Mouse (Mus musculus): ENCODE results near the gene D5Ertd579e. TPM values are rescaled to one million over a fixed set of nuclear protein-coding genes. Genes with fewer than 3 reads are reported as not detected.
A peak's percentile ranks its signal among the peaks of the same experiment; 100 is the strongest.

Gene D5Ertd579e
- polyA plus RNA-seq, 1 experiment from 2014 or later, result 27.4 TPM

- no peak overlapping the region for H3K4me3 ChIP-seq
- no peaks in the 10 kb centered on the region for H3K27me3 ChIP-seq
- no peak overlapping the region for H3K4me2 ChIP-seq
- H3K4me1 ChIP-seq, result no peaks in the 10 kb centered on the region
- no peak for ATAC-seq
- peaks cover 9% of the 10 kb centered on the region for H3K36me3 ChIP-seq (ENCODE audit: poor library complexity, severe bottlenecking)
- WGBS, result 74% methylated on average over 3 of the region's 3 CpGs
- no peaks in the 10 kb centered on the region for H3K9me3 ChIP-seq (replicated peaks)
- no peak overlapping the region for H3K27ac ChIP-seq
- H3K9ac ChIP-seq, result no peak overlapping the region
These were observed 101.5 kb downstream of the D5Ertd579e start for GRCm38 (mm10) chr5:36594344-36594743.

- WGBS, result 87% methylated on average over 5 of the region's 5 CpGs
- Histone ChIP-seq H3K4me3 (no peak within 1 kb of the TSS), H3K4me2 (no peak within 1 kb of the TSS)
These were observed 102.6 kb downstream of the D5Ertd579e start, which contains the start of gene Tbc1d14 for GRCm38 (mm10) chr5:36593176-36593575. TSS of gene Tbc1d14 (minus strand) at chr5:36593276.

GRCm38 (mm10) chr5:36590499-36590920 lies 105.3 kb downstream of the D5Ertd579e start:
- Histone ChIP-seq H3K36me3 (ENCODE audit: poor library complexity, severe bottlenecking) (no peaks in the 10 kb centered on the region), H3K4me1 (0 out of 2 replicates have a peak, but pooled peaks cover 2% of the 10 kb centered on the region), H3K4me3 (no peak overlapping the region), H3K9ac (no peak overlapping the region), H3K4me2 (no peak overlapping the region), H3K27ac (no peak overlapping the region), H3K27me3 (no peaks in the 10 kb centered on the region), H3K9me3 (replicated peaks) (no peaks in the 10 kb centered on the region)
- no peak for ATAC-seq
- 72% methylated on average over 5 of the region's 5 CpGs for WGBS

More at GRCm38 (mm10) chr5:36593176-36593575, 102.6 kb downstream of the D5Ertd579e start, which contains the start of gene Tbc1d14:
- no peaks in the 10 kb centered on the region for H3K27me3 ChIP-seq
- H3K9me3 ChIP-seq (replicated peaks), result no peaks in the 10 kb centered on the region
- no peak within 1 kb of the TSS for H3K27ac ChIP-seq
- ATAC-seq, result no peak
- H3K9ac ChIP-seq, result no peak within 1 kb of the TSS
- H3K36me3 ChIP-seq (ENCODE audit: poor library complexity, severe bottlenecking), result no peaks in the 10 kb centered on the region
- H3K4me1 ChIP-seq, result no peaks in the 10 kb centered on the region

- no peak overlapping the region for H3K4me3 ChIP-seq
- H3K27ac ChIP-seq, result no peak overlapping the region
- H3K9me3 ChIP-seq (replicated peaks), result no peaks in the 10 kb centered on the region
- no peak overlapping the region for H3K4me2 ChIP-seq
- 73% methylated on average over 6 of the region's 6 CpGs for WGBS
- no peak overlapping the region for H3K9ac ChIP-seq
- no peaks in the 10 kb centered on the region for H3K36me3 ChIP-seq (ENCODE audit: poor library complexity, severe bottlenecking)
- H3K4me1 ChIP-seq, result peaks cover 16% of the 10 kb centered on the region
- no peaks in the 10 kb centered on the region for H3K27me3 ChIP-seq
- no peak for ATAC-seq
These were observed 111.5 kb downstream of the D5Ertd579e start for GRCm38 (mm10) chr5:36584299-36584698.

DNA sequence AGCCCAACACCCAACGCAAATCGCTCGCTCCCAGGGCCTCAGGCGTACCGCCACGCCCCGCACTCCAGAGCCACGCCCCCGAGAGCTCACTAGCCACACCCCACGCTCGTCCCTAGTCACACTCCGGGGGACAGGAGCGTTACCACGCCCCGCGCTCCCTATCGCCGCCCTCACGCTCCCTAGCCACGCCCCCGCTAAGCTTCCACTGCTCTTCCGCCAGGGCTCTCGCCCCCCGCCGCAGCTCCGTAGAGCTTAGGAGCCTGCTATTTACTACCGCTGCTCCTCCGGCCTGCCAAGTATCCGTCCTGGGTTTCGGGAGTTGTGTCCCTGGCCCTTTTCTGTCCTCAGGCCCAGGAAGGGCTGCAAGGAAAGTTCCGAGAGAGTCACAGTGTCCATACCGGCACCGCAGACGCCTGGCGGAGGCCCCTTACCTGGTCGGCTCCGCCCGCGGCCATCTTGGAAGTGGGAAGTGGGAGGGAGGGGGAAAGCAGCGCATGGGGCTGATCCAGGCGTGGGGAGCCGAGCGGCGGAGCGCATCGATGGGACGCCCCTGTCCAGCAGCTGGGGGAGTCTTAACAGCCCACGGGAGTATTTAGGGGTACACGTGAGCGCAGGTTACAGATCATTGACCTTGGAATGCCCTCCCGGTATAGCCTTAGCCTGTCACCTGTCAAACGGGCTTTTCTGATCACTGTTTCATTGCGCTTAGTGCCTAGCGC lies 113.7 kb downstream of the D5Ertd579e start:
- Histone ChIP-seq H3K27me3 (no peaks in the 10 kb centered on the region), H3K4me1 (peaks cover 14% of the 10 kb centered on the region), H3K27ac (peak overlapping the region; percentile 91), H3K9ac (peak overlapping the region; percentile 76), H3K4me3 (peak overlapping the region; percentile 73), H3K9me3 (replicated peaks) (no peaks in the 10 kb centered on the region), H3K36me3 (ENCODE audit: poor library complexity, severe bottlenecking) (no peaks in the 10 kb centered on the region), H3K4me2 (peak overlapping the region; percentile 95)
- ATAC-seq, result peak; percentile 96
- 1% methylated on average over 44 of the region's 54 CpGs for WGBS

GRCm38 (mm10) chr5:36581259-36581923 lies 114.4 kb downstream of the D5Ertd579e start:
- Histone ChIP-seq H3K4me2 (peak overlapping the region; percentile 95), H3K27ac (peak overlapping the region; percentile 91), H3K4me1 (peaks cover 14% of the 10 kb centered on the region), H3K27me3 (no peaks in the 10 kb centered on the region), H3K4me3 (peak overlapping the region; percentile 73), H3K9me3 (replicated peaks) (no peaks in the 10 kb centered on the region), H3K9ac (peak overlapping the region; percentile 76), H3K36me3 (ENCODE audit: poor library complexity, severe bottlenecking) (no peaks in the 10 kb centered on the region)
- peak; percentile 14 for ATAC-seq
- WGBS, result 1% methylated on average over 40 of the region's 40 CpGs

DNA sequence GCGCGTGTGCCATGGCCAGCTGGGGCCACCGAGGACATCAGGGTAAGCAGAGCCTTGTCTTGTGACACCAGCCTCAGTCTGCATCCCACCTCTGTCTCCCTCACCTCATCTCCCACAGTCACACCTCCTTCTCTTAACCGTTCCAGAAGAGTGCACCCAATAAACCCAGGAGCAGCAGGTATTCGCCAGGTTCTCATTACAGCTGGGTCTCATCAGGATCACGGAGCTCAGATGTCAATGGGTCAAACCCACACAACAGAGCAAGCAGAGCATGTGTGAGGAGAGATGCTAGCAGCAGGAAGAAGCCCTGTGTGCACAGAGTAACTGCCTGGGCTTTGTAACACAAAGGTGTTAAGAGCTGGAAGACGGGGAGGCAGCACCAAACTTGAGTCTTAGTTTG lies 115.9 kb downstream of the D5Ertd579e start:
- no peak for ATAC-seq
- Histone ChIP-seq H3K4me3 (no peak overlapping the region), H3K4me1 (peaks cover 18% of the 10 kb centered on the region), H3K4me2 (no peak overlapping the region), H3K36me3 (ENCODE audit: poor library complexity, severe bottlenecking) (no peaks in the 10 kb centered on the region), H3K9me3 (replicated peaks) (no peaks in the 10 kb centered on the region), H3K27me3 (no peaks in the 10 kb centered on the region), H3K9ac (no peak overlapping the region), H3K27ac (no peak overlapping the region)
- 86% methylated on average over 7 of the region's 7 CpGs for WGBS

DNA sequence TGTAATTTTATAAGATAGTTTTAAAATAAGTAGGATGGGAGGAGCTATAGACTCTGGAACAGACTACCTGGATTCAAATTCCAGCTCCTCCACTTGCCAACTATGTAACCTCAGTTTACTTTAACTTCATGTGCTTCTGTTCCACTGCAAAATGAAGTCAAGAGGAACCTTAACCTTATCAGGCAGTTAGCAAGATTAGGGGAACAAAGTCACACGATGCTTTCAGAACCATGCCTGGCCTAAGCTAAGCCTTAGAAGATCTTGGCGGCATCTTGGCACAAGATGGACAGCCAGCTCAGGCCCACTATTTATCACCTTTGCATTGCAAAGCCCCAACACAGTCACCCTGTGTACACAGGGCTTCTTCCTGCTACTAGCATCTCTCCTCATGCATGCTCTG lies 116.8 kb downstream of the D5Ertd579e start:
- H3K9ac ChIP-seq, result no peak overlapping the region
- H3K27me3 ChIP-seq, result no peaks in the 10 kb centered on the region
- no peaks in the 10 kb centered on the region for H3K36me3 ChIP-seq (ENCODE audit: poor library complexity, severe bottlenecking)
- no peaks in the 10 kb centered on the region for H3K9me3 ChIP-seq (replicated peaks)
- no peak overlapping the region for H3K4me2 ChIP-seq
- no peak overlapping the region for H3K27ac ChIP-seq
- ATAC-seq, result no peak
- 91% methylated on average over 2 of the region's 2 CpGs for WGBS
- peaks cover 26% of the 10 kb centered on the region for H3K4me1 ChIP-seq
- H3K4me3 ChIP-seq, result no peak overlapping the region

DNA sequence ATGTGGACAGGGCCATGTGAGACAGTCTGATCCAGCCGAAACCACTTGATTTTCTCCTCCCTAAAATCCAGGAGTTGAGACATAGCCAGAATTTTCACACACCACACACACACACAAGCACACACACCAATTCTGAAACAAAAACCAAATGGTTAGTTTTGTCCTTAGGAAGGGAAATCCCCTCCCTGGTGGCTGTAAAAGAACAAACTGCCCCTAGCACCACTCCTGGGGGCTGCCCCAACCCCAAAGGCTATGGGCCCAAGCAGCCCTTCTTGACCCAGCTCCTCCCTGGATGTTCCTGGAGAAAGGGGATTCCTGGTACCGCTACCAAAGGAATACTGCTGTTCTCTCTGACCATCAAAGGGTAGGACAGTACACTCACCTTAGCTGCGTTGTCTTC lies 119.4 kb downstream of the D5Ertd579e start:
- 94% methylated on average over 3 of the region's 3 CpGs for WGBS
- Histone ChIP-seq H3K4me2 (no peak overlapping the region), H3K36me3 (ENCODE audit: poor library complexity, severe bottlenecking) (peaks cover 5% of the 10 kb centered on the region; the same call in 1 of the 2 replicates), H3K27ac (no peak overlapping the region), H3K9ac (no peak overlapping the region), H3K27me3 (no peaks in the 10 kb centered on the region), H3K4me1 (peaks cover 20% of the 10 kb centered on the region), H3K4me3 (no peak overlapping the region), H3K9me3 (replicated peaks) (no peaks in the 10 kb centered on the region)
- ATAC-seq, result no peak

- H3K4me3 ChIP-seq, result no peak overlapping the region
- peaks cover 11% of the 10 kb centered on the region; the same call in 1 of the 2 replicates for H3K36me3 ChIP-seq (ENCODE audit: poor library complexity, severe bottlenecking)
- 75% methylated on average over 1 of the region's 1 CpGs for WGBS
- H3K27ac ChIP-seq, result no peak overlapping the region
- 0 out of 2 replicates have a peak, but pooled peaks cover 13% of the 10 kb centered on the region for H3K4me1 ChIP-seq
- ATAC-seq, result no peak
- no peak overlapping the region for H3K9ac ChIP-seq
- no peak overlapping the region for H3K4me2 ChIP-seq
- H3K27me3 ChIP-seq, result no peaks in the 10 kb centered on the region
- no peaks in the 10 kb centered on the region for H3K9me3 ChIP-seq (replicated peaks)
These were observed 120.1 kb downstream of the D5Ertd579e start for GRCm38 (mm10) chr5:36575745-36576144.

DNA sequence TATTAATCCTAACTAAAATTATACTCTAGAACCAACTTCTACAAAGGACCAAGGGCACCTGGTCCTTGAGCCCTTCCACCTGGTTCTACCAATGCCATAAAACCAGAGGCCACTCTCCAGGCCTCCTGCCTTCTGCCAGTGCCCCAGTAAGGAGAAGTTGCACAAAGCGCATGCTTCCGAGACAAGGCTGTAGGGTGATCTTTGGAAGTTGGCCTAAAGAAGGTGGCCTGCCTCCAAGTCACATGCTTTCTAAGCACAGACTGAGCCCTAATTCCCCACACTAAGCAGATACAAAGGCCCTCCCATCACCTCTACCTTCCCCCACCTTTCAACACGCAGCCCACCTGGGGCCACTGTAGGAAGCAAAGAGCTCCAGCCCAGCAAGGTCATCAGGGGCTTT lies 120.6 kb downstream of the D5Ertd579e start:
- no peak overlapping the region for H3K9ac ChIP-seq
- 81% methylated on average over 3 of the region's 3 CpGs for WGBS
- no peaks in the 10 kb centered on the region for H3K27me3 ChIP-seq
- 0 out of 2 replicates have a peak, but pooled peaks cover 13% of the 10 kb centered on the region for H3K4me1 ChIP-seq
- no peaks in the 10 kb centered on the region for H3K9me3 ChIP-seq (replicated peaks)
- no peak overlapping the region for H3K27ac ChIP-seq
- H3K4me2 ChIP-seq, result no peak overlapping the region
- H3K4me3 ChIP-seq, result no peak overlapping the region
- no peak for ATAC-seq
- H3K36me3 ChIP-seq (ENCODE audit: poor library complexity, severe bottlenecking), result peaks cover 16% of the 10 kb centered on the region; the same call in 1 of the 2 replicates

DNA sequence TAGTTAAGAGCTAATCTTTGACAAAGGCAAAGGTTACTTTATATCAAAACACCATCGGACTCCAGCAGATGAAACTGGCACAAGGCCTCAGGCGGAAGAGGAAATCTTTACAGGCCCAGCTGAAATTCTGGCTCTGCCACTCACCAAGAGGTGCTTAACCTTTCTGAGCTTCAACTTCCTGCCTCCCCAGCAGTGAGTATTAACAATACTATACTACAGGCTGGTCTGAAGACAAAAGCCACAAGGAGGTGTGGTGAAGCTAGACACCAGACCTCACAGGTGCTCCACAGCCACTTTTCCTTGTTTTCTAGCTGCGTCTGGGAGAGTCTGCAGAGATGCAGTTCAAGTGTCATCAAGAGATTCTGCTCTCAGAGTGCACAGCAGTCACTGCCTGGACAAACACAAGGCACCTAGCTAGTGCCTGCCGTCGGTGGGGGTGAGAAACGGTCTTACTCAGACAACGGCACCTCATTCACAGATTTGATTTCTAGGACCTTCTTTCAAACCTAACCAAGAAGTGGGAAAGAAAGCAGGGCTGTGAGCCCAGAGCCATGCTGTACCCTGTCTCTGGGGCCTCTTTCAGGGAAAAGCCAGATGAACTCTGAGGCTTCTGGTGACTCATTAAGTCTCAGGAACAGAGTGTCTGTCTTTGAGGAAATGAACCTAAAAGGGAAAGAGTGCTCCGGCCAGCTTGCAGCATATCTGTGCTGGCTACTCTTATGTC lies 121.5 kb downstream of the D5Ertd579e start:
- no peak overlapping the region for H3K27ac ChIP-seq
- no peak for ATAC-seq
- no peaks in the 10 kb centered on the region for H3K27me3 ChIP-seq
- 0 out of 2 replicates have a peak, but pooled peaks cover 13% of the 10 kb centered on the region for H3K4me1 ChIP-seq
- H3K4me2 ChIP-seq, result no peak overlapping the region
- no peak overlapping the region for H3K4me3 ChIP-seq
- 63% methylated on average over 8 of the region's 8 CpGs for WGBS
- H3K36me3 ChIP-seq (ENCODE audit: poor library complexity, severe bottlenecking), result peaks cover 22% of the 10 kb centered on the region; the same call in 1 of the 2 replicates
- no peaks in the 10 kb centered on the region for H3K9me3 ChIP-seq (replicated peaks)
- H3K9ac ChIP-seq, result no peak overlapping the region

All from forebrain, embryonic 13.5 days (tissue).